Mouse (Mus musculus): ENCODE results near the gene Rasa3.

- TF ChIP-seq POLR2A (IDR thresholded peaks at IDR 0.05; ENCODE audit: borderline replicate concordance, extremely low read depth, low read depth, low read length), result no peak
- no peak for TF ChIP-seq CTCF (IDR thresholded peaks at IDR 0.05; ENCODE audit: insufficient read depth, low read length)
These were observed 131.0 kb downstream of the Rasa3 start for GRCm38 (mm10) chr8:13546421-13546820.

Data from lung, adult 2 months (tissue).